Mouse (Mus musculus): ENCODE data around the gene Pck2. TPM values are rescaled to one million over a fixed set of nuclear protein-coding genes. Genes with fewer than 3 reads are reported as not detected.
A peak's percentile ranks its signal among the peaks of the same experiment; 100 is the strongest.

The Pck2 gene
- total RNA-seq (2021), result 1 to 10 TPM; 2.8 to 3.1 TPM
- long read RNA-seq, experiment 1, partial matches to known transcripts, result 0 of 3 reads
- long read RNA-seq, experiment 1, other reads (novel, unspliced or antisense), result 1 of 3 reads
- long read RNA-seq, experiment 2, partial matches to known transcripts, result 0 of 3 reads
- long read RNA-seq, experiment 2, other reads (novel, unspliced or antisense), result 0 of 3 reads

- DNase-seq (ENCODE audit: low spot score), result peak; percentile 86
Observed at GRCm38 (mm10) chr14:55540067-55540786, at the start of gene Pck2. Pck2 (plus strand) TSS chr14:55540266.

DNA sequence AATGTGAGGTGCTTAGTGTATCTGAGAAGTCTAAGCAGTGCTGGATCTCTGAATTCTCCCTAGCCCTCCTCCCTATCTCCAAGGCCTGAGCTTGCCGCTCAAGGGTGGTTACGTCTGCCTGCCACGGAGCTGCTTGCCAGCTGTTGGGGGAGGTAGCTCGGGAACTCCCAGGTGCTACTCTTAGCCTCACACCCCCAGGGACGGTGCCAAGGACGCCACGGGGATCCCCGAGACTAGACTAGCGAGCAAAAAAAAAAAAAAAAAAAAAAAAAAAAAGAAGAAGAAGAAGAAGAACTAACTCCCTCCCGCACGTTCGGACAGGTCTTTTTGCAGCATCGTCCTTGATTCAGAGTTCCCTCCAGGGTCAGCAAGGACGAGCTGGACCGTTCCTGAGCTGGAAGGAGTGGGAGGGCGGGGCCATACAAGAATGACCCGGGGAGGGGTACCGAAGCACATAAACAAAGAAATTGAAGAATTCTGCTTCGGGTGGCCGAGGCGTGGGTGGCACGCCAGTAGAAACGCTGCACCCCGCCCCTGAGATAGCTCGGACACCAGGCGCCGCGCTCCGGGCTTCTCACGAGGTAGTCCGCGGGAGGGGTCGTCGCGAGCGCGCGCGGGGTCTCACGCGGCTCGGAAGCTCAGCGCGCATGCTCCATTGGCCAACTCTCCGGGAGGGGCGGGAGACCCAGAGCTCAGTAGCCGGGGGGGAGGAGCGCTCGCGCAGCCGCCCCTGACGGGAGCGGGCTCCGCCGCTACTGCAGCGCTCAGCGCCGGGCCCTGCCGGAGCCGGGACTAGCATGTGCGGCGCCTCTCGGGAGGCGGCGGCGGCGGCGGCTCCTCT, 49.5 kb upstream of the Pck2 start, which contains the start of gene Carmil3:
TSS of gene Carmil3 (plus strand) at position 291 of the 841 bp plus-strand sequence.
- peak; percentile 35 for DNase-seq (ENCODE audit: low spot score)

DNA sequence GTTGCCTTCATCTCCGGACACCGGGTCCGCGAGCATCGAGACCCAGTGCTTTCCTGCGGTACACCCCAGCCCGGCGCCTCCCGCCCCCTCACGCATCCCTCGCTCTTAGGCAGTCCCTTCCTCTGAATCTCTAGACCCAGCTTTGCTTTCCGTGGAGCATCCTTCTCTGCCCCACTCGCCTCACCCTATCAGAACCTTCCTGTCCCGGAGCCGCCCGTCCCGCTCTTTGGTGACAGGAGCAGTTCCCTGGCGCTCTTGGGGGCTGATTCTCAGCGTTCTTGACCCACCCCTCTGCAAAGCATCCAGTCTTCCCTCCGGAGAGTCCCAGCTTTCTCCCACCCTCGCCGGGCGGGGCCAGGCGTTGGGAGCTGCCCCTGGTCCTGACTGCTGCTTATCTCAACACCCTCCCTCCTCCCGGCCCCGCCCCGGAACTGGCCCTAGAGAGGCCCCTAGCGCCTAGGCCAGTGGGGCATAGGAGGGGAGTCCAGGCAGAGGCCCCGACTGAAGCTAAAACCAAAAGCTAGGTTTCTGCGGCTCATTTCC, 48.7 kb upstream of the Pck2 start:
- DNase-seq (ENCODE audit: low spot score), result peak; percentile 21

DNA sequence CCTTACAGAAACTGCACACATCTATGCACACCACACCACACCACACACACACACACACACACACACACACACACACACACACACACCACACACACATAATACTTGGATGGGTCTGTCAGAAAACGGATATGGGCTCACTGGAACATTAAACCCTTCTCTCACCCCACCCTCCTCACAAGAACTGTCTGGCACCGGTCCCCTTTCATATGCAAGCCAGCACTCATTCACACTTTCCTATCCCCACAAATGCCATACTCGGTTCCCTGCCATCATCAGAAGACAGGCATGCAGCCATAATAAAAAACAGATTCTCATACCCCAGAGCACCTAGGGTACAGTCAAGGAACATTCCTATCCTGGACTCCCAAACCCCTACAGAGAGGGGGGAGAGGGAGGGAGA, 48.0 kb upstream of the Pck2 start:
- DNase-seq (ENCODE audit: low spot score), result no peak

DNA sequence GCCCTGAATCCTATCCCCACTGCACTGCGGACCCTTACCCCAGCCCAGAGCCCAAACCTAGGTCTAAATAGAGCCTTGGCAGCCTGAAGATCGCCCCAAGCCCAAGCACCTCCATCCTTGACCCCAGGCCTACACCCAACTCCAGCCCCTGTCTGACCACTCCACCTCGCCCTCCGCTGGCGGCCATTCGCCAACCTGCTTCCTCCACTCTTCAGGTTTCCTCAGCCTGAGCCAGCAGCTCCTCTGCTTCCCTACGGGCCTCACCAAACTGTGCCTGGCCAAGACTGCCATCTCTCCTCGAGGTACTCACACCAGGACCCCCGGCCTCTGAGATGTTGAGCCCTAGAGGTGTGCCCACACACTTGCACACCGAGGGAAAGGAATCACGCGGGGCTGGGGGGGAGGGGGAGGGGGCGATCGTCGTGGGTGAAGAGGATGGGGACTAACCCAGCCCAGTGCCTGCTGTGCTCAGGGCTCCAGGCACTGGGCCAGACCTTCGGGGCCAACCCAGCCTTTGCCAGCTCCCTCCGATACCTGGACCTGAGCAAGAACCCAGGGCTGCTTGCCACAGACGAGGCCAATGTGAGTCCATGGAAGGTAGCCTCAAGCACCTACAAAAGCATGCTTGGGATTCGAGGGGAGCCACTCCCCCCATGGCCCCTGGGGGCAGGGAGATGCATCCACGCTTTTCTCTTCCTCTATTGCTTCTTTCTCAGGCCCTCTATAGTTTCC, 44.4 kb upstream of the Pck2 start:
- no peak for DNase-seq (ENCODE audit: low spot score)

DNA sequence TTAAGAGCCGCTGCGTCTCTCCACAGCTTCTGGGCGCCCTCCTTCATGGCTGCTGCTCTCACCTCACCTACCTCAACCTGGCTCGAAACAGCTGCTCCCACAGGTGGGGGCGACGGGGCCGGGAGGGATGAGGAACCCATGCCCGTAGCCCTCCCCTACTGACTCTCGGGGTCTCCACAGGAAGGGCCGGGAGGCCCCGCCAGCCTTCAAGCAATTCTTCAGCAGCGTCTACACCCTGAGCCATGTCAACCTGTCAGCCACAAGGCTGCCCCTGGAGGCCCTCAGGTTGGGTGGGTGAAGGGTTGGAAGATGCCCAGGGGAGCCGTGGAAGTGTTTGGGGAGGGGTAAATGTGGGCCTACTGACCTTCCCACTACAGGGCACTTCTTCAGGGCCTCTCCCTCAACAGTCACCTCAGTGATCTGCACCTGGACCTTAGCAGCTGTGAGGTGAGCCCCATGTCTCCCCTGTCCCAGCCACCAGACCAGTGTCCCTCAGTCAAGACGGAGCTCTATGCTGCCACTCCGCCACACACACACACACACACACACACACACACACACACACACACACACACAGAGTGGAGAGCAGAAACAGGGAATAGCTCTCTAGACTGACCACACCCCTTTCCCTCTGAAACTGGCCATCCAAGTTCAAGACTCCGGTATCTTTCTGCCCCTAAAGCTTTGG, 43.2 kb upstream of the Pck2 start:
- no peak for DNase-seq (ENCODE audit: low spot score)

DNA sequence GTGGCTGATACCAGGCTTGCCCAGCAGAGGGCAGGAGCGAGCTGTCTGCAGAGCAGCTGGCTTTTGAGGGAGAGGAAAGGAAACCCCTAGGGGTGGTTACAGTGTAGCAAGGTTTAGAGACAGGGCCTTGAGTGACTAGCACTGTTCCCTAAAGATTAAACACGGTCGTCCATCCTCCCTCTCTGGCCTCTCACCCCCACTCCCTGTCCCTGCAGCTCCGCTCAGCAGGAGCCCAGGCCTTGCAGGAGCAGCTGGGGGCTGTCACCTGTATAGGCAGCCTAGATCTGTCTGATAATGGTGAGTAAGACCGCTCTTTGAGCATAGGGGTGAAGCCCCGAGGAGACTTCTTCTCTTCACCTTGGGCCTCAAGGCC, 42.6 kb upstream of the Pck2 start:
- peak; percentile 83 for DNase-seq (ENCODE audit: low spot score)

DNA sequence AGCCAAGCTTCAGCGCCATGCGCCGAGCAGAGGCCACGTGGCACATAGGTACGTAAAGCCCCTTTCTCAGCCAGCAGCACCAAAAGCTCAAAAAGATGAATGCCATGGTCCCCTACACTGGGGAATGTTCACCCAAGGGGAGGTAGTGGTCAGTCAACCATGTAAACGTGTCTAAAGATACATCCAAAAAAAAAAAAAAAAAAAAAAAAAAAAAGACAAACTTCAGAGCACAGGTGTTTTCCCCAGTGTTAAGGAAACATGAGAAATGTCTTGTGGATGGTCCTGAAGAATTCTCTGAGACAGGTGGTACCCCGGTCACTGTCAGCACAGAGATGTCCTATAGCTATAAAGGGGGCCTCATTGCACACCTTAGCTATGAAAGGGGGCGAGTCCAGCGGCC, 34.5 kb upstream of the Pck2 start:
- no peak for DNase-seq (ENCODE audit: low spot score)

DNA sequence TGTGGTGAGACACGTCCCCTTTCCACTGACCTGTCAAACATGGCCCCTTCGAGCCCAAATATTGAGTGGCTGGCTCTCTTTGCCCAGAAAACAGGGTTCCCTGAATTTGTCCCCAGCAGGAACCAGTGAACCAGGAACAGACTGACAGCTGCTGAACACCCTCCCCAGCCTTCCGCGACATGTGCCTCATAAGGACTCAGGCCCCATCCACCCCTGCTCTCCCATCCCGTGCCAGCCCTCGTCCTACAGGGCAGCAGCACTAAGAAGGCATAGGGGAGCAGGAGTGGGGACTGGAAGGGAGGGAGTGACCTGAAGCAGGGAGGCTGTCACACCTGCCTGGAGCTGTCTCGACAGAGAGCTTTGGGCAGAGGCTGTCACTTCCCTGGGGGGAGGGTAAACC, 32.3 kb upstream of the Pck2 start:
- no peak for DNase-seq (ENCODE audit: low spot score)

- DNase-seq (ENCODE audit: low spot score), result no peak
Observed at GRCm38 (mm10) chr14:55509540-55509939, 30.5 kb upstream of the Pck2 start.

DNA sequence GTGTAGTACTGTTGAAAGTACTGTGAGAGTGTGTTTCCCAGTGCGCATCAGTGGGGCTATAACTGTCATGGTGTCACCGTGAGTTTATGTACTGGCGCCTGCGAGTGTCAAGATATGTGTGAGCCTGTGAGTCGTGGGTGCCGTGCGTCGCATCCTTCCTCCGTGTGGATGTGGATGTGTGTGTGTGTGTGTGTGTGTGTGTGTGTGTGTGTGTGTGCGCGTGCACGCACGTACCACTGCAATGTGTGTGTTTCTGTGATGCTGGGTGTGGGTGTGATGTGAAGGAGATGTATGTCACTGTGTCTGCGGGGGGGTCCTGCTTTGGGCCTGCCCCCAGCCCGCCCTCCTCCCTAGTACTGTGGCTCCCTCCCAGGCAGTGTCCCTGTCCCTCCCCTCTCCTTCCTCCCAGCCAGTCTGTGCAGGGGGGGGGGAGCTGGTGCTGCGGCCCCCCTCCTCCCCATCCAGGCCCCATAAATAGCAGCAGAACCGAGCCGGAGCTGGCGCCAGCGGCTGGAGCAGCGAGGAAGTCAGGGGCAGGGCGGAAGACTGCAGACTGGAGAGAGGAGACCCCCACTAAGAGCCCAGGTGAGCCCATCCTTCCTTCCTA, 29.8 kb upstream of the Pck2 start, which contains the start of gene Cpne6:
TSS of gene Cpne6 (plus strand) at position 321 of the 607 bp plus-strand sequence.
- DNase-seq (ENCODE audit: low spot score), result no peak

DNA sequence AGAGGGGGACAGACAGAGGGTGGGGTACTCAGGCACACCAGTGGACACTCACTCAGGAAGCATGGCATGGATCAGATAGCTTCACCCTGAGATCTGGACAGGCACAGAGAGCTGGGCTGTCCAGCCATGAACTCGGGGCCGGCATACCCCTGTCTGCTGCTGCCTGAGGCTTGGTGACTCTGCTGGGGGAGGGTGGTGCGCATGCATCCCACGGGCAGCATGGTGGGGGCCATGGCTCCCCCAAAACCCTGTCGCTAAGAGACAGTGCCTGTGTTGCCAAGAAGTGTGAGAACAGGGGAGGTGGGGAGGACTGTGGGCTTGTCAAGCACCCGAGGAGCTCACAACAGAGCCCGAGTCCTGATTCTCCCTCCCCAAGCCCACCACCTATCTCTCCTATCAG, 29.0 kb upstream of the Pck2 start:
- no peak for DNase-seq (ENCODE audit: low spot score)

GRCm38 (mm10) chr14:55513927-55514326, 26.1 kb upstream of the Pck2 start:
- no peak for DNase-seq (ENCODE audit: low spot score)

GRCm38 (mm10) chr14:55515846-55516245, 24.2 kb upstream of the Pck2 start:
- no peak for DNase-seq (ENCODE audit: low spot score)

DNA sequence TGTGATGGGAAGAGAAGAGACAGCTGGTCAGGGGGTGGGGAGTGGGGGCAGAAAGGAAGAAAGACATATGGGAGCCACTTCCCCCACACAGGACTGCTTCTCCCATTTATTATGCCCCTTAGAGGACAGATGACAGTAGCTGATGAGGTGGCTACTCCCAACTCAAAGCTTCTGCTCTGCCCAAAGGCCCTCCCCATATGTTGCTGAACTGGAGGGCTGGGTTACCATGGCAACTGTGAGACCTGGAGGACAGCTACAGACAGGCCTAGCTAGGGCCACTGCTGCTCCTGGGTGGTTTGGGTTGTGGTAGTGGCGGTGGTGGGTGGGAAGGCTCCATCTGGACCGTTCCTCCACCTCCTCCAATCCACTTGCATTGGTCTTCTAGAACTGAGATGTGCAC, 21.2 kb upstream of the Pck2 start:
- no peak for DNase-seq (ENCODE audit: low spot score)

- no peak for DNase-seq (ENCODE audit: low spot score)
Observed at GRCm38 (mm10) chr14:55519604-55520003, 20.5 kb upstream of the Pck2 start.

GRCm38 (mm10) chr14:55520451-55521361, 19.4 kb upstream of the Pck2 start:
- DNase-seq (ENCODE audit: low spot score), result no peak

- no peak for DNase-seq (ENCODE audit: low spot score)
Observed at GRCm38 (mm10) chr14:55524062-55524461, 16.0 kb upstream of the Pck2 start.

GRCm38 (mm10) chr14:55524785-55525184, 15.3 kb upstream of the Pck2 start, which contains the start of gene Nrl:
Nrl (minus strand) TSS chr14:55524981.
- DNase-seq (ENCODE audit: low spot score), result no peak

Data from gastrocnemius, adult 18-20 months (tissue).